Mouse (Mus musculus): ENCODE measurements around the gene Batf3. TPM values are rescaled to one million over a fixed set of nuclear protein-coding genes. Genes with fewer than 3 reads are reported as not detected.
"Not testable (repeated sequence)": the region's sequence is repeated elsewhere in the genome, so short reads cannot be mapped to it uniquely, and the experiment has no call there.

Gene Batf3
- polyA plus RNA-seq, 1 experiment = 4.7 TPM

GRCm38 (mm10) chr1:191131692-191132091 lies 34.0 kb downstream of the Batf3 start:
- no peak for DNase-seq (ENCODE audit: low spot score)

GRCm38 (mm10) chr1:191132240-191132639 lies 34.6 kb downstream of the Batf3 start:
- no peak for DNase-seq (ENCODE audit: low spot score)

- no peak for DNase-seq (ENCODE audit: low spot score)
Observed at GRCm38 (mm10) chr1:191132934-191133333, 35.3 kb downstream of the Batf3 start.

GRCm38 (mm10) chr1:191135406-191135805 lies 37.8 kb downstream of the Batf3 start:
- no peak for DNase-seq (ENCODE audit: low spot score)

- no peak for DNase-seq (ENCODE audit: low spot score)
Observed at GRCm38 (mm10) chr1:191138436-191138835, 40.8 kb downstream of the Batf3 start.

- no peak for DNase-seq (ENCODE audit: low spot score)
Observed at GRCm38 (mm10) chr1:191138874-191139495, 41.3 kb downstream of the Batf3 start.

- no peak for DNase-seq (ENCODE audit: low spot score)
Observed at GRCm38 (mm10) chr1:191140983-191141382, 43.3 kb downstream of the Batf3 start.

GRCm38 (mm10) chr1:191149489-191149888 lies 51.8 kb downstream of the Batf3 start:
- DNase-seq (ENCODE audit: low spot score) = not testable (repeated sequence)

- DNase-seq (ENCODE audit: low spot score) = no peak
Observed at GRCm38 (mm10) chr1:191150924-191151605, 53.4 kb downstream of the Batf3 start.

- DNase-seq (ENCODE audit: low spot score) = no peak
Observed at GRCm38 (mm10) chr1:191153052-191153451, 55.4 kb downstream of the Batf3 start.

GRCm38 (mm10) chr1:191154314-191154713 lies 56.7 kb downstream of the Batf3 start:
- DNase-seq (ENCODE audit: low spot score) = no peak

Other genes with a start within 250 kb of the Batf3 start
- 9.5 and 13.8 TPM in 2 replicates for gene Rps6kc1, start 186.1 kb upstream of the Batf3 start, polyA plus RNA-seq (2012; rRNA removed)
- gene Angel2, start 172.7 kb upstream of the Batf3 start, polyA plus RNA-seq (2012; rRNA removed) = 45.3 and 50.5 TPM in 2 replicates
- 0.56 and 0.88 TPM in 2 replicates for gene Vash2, start 118.6 kb upstream of the Batf3 start, polyA plus RNA-seq (2012; rRNA removed)
- gene Flvcr1, start 71.7 kb upstream of the Batf3 start, polyA plus RNA-seq (2012; rRNA removed) = 16.5 and 18.3 TPM in 2 replicates
- gene Spata45, start 61.2 kb upstream of the Batf3 start, polyA plus RNA-seq (2012; rRNA removed) = not detected in 2 replicates
- 32.4 and 36.2 TPM in 2 replicates for gene Tatdn3, start 34.9 kb upstream of the Batf3 start, polyA plus RNA-seq (2012; rRNA removed)
- gene Nsl1, start 34.8 kb upstream of the Batf3 start, polyA plus RNA-seq (2012; rRNA removed) = 0.80 and 1.3 TPM in 2 replicates
- gene Fam71a, start 67.0 kb downstream of the Batf3 start, polyA plus RNA-seq (2012; rRNA removed) = not detected in 2 replicates
- gene Atf3, start 120.2 kb downstream of the Batf3 start, polyA plus RNA-seq (2012; rRNA removed) = 4.6 and 9.8 TPM in 2 replicates
- gene Nenf, start 220.3 kb downstream of the Batf3 start, polyA plus RNA-seq (2012; rRNA removed) = 180 and 193 TPM in 2 replicates
- 7.5 TPM in 2 replicates for gene Tmem206, start 228.1 kb downstream of the Batf3 start, polyA plus RNA-seq (2012; rRNA removed)